Mouse (Mus musculus) ES-Bruce4 (cell line): ENCODE measurements around the gene Cd44.

Experiments
- CTCF ChIP-seq: IDR thresholded peaks from one replicate; pipeline ENCODE4 v1.8.1; 2011; ENCODE audit warnings: low read depth, low read length
- POLR2A ChIP-seq: IDR thresholded peaks from one replicate; pipeline ENCODE4 v1.8.1; 2011; ENCODE audit warnings: low read length; ENCODE audit not compliant: insufficient read depth

DNA sequence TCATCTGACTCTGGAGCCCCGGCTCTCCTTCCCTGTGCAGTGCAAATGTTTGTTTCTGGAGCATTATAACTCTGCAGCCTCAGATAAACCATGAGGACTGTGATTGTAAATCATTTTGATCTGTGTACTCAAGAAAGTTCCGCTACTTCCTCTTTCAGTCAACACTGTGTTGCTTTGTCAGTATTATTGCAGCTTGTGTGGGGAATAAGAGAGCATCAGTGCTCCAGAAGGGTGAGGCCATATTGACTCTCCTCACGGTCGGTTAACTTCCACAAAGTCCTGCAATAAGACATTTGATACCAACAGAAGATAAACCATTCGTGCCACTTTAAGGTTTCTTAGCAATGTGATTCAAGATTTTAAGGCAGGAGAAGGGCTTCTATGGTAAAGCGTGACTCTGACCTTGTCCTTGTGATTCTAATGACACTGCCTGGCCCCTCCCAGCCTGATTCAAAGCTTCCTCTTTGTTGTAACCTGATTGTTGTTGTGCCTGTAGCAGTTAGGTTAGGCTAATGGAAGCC, 86.1 kb downstream of the Cd44 start:
- no peak for TF ChIP-seq POLR2A
- no peak for TF ChIP-seq CTCF
